Mouse (Mus musculus): ENCODE measurements around the gene Mzf1.

The Mzf1 gene

DNA sequence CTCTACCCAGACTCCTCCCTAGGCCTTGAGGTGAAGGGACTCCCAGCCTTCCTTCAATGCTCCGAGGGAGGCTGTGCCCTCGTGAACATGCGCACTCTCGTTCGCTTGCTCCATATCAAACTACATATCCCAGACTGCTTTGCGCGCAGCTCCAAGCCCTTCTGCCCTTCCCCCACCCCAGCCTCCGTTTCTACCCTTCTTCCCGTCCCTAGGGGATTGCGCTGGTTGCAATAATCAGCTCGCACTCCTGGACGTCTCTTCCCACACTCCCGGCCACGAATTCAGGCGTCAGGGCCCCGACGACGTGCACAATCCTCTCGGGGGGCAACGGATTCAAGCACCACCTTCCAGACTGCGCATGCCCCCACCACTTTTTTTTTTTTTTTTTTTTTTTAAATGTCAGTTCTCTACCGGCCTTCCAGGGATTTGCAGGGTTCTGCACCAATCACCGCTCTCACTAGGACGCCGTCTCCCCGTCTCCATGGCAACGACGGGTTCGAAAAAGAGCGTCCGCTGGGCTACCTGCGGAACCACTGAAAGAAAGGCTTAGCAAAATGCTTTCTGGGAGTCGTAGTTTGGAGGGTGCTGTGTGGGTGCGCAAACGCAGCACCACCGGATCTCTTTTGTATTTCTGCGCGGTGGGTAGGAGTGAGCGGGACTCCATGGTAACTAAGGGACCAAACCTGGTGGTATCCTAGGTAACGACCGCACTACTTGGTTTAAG lies at the start of gene Mzf1:
TSS of gene Mzf1 (minus strand) at position 478 of the 724 bp plus-strand sequence.
- peak; percentile 100 for DNase-seq (ENCODE audit: low read depth, low spot score)

DNA sequence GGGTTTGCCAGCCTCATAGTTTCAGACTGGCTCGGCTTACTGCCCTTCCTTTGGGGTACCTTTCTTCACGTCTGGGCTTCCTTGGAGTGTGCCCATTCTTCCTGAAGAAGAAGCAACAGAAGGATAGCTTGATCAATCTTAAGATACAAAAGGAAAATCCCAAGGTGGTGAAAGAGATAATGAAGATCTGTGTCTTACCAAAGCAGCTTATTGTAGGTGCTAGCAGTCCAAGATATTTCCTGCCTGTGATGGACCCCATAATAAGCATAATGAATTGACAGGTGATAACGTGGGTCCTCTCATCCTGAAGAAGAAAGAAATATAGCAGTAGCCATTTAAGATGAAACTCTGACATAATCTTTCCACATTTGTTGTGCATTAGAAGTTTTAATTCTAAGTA lies 40.5 kb upstream of the Mzf1 start, which contains the start of gene Vmn1r85:
TSS of gene Vmn1r85 (minus strand) at position 101 of the 400 bp plus-strand sequence.
- DNase-seq (ENCODE audit: low read depth, low spot score), result no peak

DNA sequence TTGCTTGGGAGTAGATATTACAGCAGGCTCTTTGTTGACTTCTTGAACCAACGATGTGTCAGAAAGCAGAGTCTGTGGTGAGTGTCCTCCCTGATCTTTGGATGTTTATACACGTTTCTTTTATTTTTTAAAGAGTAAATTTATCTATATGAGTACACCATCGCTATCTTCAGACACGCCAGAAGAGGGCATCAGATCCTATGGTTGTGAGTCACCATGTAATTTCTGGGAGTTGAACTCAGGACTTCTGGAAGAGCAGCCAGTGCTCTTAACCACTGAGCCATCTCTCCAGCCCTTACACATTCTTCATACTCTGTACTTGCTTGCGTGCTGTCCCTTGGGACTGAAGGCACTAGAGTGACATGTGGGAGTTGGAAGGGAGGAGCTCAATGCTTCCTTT lies 17.7 kb upstream of the Mzf1 start:
- peak; percentile 35 for DNase-seq (ENCODE audit: low read depth, low spot score)

DNA sequence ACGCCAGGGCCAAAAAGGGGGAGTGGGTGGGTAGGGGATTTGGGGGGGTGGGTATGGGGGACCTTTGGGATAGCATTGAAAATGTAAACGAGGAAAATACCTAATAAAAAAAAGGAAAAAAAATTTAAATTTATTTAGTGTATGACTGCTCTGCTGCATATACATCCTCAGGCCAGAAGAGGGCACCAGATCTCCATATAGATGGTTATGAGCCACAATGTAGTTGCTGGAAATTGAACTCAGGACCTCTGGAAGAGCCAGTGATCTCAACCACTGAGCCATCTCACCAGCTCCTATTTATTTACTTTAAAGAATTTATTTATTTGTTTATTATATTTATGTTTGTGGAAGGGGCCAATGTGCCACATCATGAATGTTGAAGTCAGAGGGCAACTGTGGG lies 8.8 kb upstream of the Mzf1 start:
- DNase-seq (ENCODE audit: low read depth, low spot score), result peak; percentile 40

DNA sequence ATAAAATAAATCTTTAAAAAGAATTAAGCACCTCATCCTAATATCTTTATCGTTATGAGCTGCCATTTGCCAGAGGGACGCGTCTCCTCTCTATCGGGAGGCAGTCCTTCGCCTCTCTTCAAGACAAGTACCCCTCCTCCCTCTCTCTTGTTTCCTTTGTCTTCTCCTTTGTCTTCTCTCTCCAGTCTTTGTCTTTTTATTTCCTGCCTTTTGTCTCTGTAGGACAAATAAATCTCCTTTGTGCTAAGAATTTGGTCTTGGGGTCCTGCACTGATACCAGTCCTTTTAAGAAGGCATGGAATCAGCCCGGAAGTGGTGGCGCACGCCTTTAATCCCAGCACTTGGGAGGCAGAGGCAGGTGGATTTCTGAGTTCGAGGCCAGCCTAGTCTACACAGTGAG lies 5.0 kb upstream of the Mzf1 start:
- DNase-seq (ENCODE audit: low read depth, low spot score), result peak; percentile 98

DNA sequence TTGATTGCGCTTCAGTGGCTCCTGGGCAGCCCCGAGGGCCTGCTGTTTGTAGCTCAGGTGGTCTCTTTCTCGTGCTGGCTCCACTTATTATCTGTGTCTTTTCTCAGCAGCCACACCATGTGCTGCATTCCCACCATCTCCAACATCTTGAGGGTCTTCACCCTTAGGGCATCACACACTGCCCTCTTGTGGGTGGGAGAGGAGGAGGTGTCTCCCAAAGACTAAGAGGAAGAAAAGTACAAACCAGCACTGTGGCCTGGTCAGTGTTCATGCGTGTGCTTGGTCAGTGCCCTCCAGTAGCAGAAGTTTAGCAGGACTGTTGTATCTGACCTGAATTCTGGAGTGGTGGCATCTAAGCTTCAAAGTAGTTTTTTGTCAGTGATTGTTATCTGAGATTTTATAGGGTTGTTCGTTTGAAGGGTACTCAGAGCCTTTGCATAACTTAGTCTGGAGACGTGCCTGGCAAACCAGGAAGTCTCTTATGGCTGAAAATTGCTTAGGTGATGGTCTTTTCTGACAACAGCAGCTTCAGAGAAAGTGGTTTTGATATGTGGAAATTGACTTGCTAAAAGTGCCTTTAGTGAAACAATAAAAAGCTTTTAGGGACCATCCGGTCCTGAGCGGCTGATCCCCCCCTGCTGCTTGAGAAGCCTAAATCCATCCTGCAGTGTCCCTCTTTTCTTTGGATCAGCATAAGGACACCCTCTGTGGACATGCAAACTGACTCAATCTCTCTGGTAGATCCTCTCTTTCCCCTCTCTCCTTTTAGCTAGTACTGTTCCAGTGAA lies 2.5 kb upstream of the Mzf1 start:
- DNase-seq (ENCODE audit: low read depth, low spot score), result peak; percentile 74

DNA sequence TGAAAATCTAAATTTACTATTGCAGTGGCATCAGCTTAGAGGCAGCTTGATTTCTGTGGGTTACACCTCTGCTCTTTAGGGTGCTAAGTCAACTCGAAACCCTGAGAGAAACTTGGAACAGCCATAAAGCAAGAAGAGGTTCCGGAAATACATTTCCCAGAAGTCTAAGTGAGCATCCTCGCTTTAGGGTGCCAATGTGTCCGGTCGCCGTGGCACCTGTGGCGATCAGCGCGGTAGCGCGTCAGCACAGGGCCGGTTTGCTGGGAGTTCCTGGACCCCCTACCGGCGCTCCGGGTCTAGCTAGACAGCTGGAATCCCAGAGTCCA lies 640 bp downstream of the Mzf1 start:
- DNase-seq (ENCODE audit: low read depth, low spot score), result no peak

DNA sequence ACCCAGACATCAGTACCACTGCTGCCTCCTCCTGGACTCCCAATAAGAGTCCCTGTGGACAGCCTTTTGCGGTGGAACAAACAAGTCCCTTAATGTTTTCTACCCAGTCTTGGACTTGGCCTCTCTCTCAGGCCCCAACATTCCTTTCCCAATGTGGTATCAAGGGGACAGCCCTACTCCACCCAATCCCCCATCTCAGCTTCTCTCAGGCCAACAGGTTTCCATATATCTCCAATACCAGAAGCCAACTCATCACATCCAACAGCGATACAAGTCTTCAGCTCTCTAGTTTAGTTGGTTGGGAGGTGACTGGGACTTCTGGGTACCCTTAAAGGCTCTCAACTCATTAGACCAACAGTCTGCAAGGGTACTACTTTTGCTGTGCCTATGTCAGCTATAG lies 1.1 kb downstream of the Mzf1 start:
- no peak for DNase-seq (ENCODE audit: low read depth, low spot score)

DNA sequence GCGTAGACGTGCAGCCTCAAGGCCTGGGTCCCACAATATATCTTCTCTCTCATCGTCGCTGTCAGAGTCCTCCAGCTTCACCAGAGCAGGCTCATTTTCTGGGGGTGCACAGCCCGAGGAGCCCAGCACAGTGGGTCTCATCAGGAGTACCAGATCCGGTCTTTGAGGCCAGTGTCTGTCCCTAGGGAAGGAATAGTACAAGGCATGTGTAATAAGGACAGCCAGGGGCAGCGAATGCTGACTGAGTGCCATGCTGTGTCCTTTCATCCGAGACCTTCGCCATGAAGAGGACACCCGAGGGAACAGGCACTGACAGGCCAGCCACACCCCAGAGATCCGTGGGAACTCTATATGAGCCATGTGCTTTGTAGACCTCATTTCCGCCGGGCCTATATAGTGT lies 1.6 kb downstream of the Mzf1 start:
- no peak for DNase-seq (ENCODE audit: low read depth, low spot score)

DNA sequence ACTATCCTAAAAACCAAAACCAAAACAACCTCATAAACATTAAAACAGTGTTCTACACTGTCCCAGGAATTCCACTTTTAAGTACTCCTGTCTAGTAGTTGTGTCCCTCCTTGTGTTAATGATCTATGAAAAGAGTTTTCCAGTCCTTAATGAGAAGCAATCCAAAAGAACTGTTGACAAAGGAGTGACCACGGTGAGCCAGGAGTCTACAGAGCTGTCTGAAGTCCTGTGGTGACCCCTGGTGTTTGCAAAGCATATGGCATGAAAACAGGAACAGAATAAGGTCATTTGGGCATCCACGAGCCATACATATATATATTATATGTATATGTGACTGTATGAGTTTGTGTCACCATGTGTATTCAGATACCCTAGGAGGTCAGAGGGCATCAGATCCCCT lies 8.5 kb downstream of the Mzf1 start:
- DNase-seq (ENCODE audit: low read depth, low spot score), result peak; percentile 82

DNA sequence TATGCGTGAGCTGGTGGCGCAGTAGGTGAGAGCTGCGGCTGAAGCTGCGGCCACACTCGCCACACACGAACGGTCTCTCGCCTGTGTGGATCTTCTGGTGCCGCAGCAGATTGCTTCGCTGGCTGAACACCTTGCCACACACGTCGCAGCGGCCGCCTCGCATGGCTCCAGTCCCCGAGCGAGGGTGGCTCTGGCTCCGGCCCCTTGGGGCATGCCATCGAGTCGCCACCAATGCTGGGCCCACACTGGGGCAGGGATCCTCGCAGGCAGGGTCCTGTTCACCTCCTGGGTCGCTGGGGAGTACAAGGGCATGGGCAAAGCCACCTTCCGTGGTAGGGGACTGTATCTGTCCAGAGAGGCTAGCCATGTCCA lies 10.3 kb downstream of the Mzf1 start:
- no peak for DNase-seq (ENCODE audit: low read depth, low spot score)

DNA sequence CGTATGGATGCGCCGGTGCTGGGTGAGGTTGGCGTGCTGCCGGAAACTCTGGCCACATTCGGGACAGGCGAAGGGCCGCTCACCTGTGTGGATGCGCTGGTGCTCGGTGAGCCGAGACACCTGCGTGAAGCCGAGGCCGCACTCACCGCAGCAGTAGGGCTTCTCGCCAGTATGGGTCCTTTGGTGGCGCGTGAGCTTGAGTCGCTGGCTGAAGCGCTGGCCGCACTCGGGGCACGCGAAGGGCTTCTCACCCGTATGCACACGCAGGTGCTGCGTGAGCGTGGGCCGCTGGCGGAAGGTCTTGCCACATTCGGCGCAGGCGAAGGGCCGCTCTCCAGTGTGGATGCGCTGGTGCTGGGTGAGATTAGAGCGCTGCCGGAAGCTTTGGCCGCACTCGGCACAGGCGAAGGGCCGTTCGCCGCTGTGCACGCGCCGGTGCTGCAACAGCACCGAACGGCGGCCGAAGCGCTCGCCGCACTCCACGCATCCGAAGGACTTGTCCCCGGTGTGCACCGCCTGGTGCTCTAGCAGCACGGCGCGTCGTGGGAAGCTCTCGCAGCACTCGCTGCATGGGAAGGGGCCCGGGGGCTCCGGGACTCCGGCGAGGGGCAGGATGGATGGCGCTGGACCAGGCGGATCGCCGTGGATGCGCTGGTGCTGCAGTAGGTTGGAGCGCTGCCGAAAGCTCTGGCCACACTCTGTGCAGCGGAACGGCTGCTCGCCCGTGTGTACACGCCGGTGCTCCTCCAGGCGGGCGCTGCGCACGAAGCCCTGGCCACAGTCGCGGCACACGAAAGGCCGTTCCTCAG lies 10.9 kb downstream of the Mzf1 start:
- DNase-seq (ENCODE audit: low read depth, low spot score), result peak; percentile 76

DNA sequence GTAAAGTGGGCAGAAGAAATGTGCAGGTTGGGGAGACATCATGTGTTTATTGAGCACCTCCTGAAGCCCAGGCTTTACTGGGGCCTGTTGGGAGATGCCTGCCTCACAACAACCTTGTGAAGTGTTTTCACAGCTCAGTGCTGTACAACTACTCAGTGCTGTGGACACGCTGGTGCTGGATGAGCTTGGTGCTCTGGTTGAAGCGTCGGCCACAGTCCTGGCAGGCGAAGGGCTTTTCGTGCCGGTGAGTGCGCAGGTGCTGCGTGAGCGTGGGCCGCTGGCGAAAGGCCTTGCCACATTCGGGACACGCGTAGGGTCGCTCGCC lies 11.5 kb downstream of the Mzf1 start:
- DNase-seq (ENCODE audit: low read depth, low spot score), result peak; percentile 67

DNA sequence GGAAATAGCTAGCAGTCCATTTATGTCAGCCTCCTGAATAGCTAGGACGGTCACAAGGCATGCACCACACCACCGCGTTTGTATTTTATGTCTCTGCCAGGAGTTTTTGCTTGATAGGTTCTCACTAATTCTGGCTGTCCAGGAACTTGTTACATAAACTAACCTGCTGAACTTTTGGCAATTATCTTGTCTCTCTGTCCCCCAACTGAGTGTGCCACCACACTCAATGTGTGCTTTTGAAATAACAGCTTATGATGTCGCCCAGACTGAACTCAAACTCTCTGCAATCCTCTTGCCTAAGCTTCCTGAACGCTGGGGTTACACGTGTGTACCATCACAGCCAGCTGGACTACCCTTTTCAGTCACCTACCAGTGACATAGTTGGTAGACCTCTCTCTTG lies 12.1 kb downstream of the Mzf1 start:
- no peak for DNase-seq (ENCODE audit: low read depth, low spot score)

DNA sequence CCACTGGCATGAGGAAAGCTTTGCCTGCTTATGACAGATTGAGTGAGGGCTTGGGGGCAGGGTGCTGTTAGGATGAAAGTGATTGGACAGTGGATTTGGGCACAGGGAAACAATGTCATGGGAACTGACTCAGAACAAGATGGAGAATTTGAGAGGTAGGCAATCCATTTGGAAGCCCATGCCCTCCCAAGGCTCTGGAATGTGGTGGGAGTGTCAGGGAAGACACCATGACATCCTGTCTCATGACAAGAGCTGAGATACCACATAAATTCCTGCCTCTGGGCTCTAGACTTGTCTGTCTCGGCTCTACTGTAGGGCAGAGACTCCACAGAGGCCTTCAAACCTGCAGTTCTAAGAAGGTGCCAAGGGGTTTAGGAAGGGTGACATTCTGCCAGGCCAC lies 13.3 kb downstream of the Mzf1 start:
- peak; percentile 88 for DNase-seq (ENCODE audit: low read depth, low spot score)

DNA sequence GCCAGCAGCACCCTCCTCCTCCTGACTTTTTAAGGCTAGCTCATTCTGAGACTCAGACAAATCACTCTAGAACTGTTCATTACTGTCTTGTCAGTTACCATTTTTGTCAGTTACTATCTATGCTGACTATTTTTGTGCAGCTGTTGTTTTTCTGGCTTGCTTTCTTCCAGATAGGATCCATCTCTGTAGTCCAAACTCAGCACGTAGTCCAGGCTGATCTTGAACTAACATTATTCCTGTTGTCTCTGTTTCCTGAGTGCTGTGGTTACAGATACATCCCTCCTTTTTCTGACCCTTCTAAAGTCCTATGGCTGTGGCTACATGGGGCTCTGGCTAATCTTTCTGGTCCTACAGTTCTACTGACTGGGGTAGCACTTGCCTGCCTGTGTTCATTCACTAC lies 15.4 kb downstream of the Mzf1 start:
- no peak for DNase-seq (ENCODE audit: low read depth, low spot score)

DNA sequence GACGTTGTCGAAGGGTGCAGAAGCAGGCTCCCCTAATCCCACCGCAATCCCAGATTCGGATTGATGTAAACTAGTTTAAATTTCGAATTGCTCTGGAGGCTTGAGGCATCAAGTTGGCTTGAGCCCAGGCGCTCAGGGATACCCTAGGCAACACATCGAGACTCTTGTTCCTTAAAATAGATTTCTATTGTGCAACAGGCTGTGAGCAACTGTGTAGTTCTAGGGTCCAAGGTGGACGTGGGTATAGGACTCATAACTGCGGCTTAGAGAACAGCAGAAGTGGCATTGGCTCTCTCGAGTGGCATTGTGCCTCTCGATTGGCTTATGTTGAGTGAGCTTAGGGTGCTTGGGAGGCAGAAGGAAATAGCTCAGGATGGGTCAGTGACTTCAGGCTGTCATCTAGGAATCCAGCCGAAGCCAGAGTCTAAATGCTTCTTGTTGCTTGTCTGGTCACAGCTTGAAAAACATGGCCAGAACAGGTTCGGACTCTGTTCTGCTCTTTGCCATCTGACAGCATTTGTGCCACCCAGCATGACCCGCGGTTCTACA lies 15.9 kb downstream of the Mzf1 start:
- peak; percentile 42 for DNase-seq (ENCODE audit: low read depth, low spot score)

DNA sequence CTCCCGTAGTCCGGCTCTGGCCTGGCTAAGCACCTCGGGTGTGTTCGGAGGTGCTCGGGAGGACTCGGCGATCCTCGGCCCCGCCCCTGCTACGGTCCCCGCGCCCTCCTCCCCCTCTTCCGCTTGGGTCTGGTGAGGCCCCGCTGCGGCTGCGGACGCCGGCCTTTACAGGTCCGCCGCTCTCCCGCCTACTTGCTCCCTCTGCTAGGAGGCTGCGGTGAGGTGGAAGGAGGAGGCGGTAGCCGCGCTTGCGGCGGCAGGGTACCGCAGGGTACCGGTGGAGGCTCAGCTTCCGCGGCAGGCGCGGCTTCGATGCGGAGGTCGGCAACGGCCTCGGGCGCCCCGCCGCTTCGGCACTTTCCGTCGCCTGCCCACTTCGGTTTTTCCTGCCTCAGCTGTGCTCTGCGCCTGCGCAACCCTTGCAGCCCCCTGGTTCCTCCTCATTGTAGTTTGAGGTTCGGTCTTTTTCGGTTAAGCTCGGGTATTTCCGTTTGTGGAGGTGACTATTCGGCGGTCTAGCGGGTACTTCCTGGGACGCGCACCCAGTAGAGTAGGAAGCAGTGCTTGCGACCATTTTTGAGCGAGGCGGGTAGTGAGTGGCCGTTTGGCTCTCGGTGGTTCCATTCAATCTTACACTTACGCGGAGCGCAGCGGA lies 16.5 kb downstream of the Mzf1 start, which contains the start of gene Ube2m:
TSS of gene Ube2m (minus strand) at position 375 of the 655 bp plus-strand sequence.
- peak; percentile 94 for DNase-seq (ENCODE audit: low read depth, low spot score)

DNA sequence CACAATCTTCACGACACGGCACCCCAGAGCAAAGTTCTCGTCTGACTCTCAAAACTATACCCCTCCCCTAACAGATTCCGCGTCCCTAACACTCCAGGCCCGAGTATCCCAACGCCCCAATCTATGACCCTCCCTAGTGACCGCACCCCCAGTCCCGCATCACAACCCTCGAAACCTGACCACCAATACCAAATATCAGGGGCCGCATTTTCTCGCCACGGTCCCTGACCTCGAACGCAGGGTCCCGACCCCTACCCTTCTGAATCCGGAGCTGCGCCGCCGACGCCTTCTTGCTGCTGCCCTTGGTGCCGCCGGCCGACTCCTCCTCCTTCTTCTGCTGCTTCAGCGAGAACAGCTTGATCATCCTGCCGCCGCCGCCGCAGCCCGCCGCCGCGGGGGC lies 17.2 kb downstream of the Mzf1 start:
- peak; percentile 74 for DNase-seq (ENCODE audit: low read depth, low spot score)

DNA sequence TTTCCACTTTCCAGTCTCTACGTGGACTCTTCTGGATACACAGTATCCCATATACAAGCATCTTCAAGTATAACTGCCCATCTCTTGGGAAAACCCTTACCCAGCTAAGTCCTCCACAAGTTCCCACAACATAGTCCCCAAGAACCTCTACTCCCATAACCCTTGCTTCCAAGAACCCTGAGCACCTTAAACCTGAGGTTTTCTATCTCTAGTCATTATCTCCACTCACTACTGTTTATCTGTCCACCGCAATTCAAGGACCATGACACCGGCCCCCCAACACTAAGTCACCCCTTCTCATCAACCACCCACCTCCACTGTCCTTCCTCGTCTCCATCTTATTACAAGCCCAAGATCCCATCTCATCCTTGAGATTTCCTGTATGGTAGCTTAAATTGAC lies 17.8 kb downstream of the Mzf1 start:
- peak; percentile 16 for DNase-seq (ENCODE audit: low read depth, low spot score)

DNA sequence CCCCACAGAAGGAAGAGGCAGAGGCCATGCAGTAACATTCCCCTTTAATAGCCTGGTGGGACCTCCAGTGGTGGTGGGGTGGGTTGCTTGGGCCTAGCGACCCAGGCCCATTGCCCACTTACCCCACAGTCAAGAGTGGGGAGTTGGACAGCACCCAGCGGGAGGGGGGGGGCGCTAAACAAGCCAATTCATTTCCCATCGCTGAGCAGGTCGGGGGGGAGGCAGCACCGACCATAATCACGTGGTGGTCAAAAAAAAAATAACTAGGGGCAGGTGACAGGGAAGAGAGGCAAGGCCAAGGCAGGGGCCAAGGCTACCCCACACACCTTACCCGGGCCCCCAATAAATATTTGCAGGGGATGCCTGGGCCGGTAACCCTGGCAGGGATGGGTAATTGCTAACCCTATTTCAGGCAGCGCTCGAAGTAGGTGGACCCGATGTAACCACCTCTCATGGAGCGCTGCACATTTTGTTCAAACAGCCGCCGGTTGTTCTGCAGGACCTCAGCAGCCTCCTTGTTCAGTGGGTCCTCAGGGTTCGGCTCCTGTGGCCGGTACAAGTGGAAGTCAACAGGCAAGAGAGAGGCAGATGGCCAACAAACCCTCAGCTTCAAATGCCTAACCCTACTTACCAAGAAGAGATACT lies 19.2 kb downstream of the Mzf1 start:
- DNase-seq (ENCODE audit: low read depth, low spot score), result peak; percentile 25

Measured in R1 (cell line).